Mouse (Mus musculus): ENCODE results near the gene Mef2d. TPM values are rescaled to one million over a fixed set of nuclear protein-coding genes. Genes with fewer than 3 reads are reported as not detected.

Gene Mef2d
- total RNA-seq, 2 experiments from 2014 or later, result 19.8 to 38.2 TPM

DNA sequence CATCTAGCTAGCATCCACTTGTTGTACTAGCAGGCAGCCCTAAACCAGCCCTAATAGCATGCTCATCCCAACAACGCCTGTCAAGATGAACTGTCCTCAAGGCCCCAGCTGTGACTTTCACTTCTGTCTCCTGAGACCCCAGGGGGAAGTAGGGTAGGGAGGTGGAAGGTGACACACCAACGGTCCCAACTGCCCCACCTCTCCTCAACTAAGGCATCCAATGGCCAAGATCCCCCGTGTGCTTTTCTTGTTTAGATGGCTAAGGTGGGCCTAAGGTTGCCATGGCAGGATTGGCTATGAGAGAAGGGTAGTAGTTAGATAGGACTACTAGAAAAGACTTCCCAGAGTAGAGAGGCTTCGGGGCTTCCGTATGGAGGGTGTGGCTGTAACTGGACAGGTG lies 6.2 kb downstream of the Mef2d start:
- ATAC-seq (replicated peaks; ENCODE audit: low FRiP score, poor library complexity, severe bottlenecking), result no peak

DNA sequence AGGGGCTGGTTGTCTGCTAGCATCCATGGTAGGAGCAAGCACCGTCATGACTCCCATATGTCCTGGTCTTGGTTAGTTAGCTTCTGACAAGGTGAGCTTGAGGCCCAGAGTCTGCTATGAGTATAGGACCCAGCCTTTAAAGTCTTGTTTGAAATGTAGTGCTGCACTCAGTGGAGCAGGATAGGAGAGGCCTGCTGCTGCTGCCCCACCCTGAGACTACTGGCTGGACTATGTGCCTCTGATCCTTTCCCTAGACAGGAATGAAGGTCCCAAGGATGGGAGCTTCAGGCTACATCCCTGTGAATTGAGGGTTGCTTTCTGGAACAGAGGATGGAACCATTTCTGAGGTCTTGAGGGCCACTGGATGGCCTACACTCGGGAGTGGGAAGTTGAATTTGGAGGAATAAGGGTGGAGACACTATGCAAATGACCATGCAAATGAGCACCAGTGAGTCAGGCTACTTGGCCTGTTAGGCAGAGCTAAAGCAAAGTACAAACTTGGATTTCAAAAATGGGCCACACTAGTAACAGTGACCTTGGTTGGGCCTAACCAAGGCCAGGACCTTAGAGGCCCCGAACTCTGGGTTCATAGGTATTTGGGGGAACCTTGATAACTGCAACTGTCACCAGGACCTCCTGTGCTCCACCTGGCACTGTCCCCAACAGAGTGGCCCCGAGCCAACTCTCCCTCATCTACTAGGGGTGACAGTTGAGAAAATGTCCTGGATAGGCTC lies 6.8 kb downstream of the Mef2d start:
- peak; percentile 57 for ATAC-seq (replicated peaks; ENCODE audit: low FRiP score, poor library complexity, severe bottlenecking)

DNA sequence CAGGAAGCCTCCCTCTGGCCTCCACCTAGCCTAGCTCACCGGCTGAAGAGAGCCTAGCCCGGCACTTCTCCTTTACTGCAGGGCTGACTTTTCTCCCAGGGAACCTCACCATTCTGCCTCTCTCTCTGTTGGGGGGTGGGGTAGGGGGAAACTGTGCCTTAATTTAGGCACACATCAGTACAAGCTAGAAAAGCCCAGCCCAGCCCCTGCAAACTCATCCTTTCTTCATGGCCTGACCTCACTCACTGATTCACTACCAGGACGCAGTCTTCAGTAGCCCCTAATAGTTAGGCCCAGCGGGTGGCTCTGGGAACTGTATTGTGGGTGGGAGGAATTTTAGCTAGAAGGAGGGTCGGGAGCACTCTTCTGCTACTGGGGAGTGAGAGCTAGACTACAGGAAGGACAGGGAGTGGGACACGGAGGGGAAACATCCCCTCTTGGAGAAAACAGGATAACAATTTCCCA lies 7.4 kb downstream of the Mef2d start:
- no peak for ATAC-seq (replicated peaks; ENCODE audit: low FRiP score, poor library complexity, severe bottlenecking)

DNA sequence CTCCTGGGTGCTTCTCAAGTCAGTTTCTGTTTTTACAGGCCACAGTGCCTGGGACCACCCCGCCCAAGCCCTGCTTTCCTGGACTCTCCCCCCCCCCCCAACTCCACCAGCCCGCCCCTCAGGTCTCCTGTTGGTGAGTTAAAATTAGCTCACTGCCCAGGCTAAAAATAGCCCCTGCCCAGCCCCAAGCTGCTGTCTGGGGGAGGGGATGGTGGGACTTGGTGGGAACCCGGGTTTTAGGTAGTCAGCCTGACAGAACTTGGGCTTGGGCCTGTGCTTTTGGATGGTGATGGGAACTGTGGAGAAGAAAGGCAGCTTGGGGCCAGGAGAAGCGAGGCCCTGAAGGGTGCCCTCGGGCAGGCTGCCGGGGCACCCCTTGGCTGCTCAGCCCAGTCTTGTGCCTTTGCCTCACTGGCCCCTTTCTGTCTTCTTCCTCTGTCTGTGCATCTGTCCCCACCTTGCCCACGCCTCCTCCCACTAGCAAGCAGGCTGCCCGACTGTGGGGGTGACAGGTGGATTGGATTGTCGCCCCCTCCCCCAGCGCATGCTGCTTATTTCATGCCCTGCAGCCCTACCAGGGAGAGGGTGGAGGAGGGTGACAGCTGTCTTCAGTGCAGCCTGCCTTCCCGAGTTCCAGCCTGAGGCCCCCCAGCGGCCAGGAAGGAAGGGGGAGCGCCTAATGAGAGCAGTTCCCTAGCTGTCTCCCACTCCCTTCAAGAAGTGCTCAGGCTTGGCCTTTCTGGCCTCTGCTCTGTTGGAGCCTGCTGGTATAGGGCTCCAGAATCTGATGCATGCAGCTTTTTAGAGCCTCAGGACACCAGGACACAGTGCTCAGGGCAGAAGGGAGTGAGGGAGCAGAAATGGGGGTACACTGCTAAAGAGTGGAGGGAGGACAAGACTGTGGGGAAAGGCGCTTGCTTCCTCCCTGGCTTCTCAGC lies 8.2 kb downstream of the Mef2d start:
- ATAC-seq (replicated peaks; ENCODE audit: low FRiP score, poor library complexity, severe bottlenecking), result no peak

DNA sequence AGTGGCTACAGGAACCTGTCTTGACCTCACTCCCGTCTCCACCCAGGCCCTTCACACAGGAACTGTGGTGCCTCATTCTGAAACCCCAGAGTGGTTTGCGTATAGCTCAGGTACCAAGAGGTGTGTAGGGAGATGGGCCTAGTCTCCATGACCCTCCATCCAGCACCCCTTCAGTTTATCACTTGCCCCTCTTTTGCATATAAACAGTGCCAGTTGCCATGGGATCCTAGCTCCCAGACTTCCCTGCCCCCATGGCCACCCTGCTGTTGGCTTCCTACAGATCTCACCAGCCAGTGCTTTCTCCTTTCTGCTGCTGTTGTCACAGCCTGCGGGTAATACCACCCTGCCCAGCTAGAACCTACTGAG lies 8.8 kb downstream of the Mef2d start:
- no peak for ATAC-seq (replicated peaks; ENCODE audit: low FRiP score, poor library complexity, severe bottlenecking)

DNA sequence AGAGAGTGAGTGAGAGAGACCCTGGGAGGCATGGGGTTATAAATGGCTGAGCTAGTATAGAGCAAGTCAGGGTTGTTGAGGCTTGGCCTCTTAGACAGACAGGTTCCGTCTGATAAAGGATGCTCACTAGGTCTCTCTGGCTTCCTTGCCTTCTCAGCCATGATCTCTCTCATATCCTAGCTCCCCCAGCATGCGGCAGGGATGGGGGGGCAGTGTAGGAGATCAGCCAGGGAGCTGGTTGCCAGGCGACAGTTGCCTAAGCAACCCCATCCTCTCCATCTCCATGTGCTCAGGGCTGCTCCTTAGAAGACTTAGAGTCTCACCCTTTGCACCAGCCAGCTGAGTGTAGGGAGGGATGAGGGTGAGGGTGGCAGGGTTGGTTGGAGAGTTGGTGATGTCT lies 9.9 kb downstream of the Mef2d start:
- ATAC-seq (replicated peaks; ENCODE audit: low FRiP score, poor library complexity, severe bottlenecking), result no peak

DNA sequence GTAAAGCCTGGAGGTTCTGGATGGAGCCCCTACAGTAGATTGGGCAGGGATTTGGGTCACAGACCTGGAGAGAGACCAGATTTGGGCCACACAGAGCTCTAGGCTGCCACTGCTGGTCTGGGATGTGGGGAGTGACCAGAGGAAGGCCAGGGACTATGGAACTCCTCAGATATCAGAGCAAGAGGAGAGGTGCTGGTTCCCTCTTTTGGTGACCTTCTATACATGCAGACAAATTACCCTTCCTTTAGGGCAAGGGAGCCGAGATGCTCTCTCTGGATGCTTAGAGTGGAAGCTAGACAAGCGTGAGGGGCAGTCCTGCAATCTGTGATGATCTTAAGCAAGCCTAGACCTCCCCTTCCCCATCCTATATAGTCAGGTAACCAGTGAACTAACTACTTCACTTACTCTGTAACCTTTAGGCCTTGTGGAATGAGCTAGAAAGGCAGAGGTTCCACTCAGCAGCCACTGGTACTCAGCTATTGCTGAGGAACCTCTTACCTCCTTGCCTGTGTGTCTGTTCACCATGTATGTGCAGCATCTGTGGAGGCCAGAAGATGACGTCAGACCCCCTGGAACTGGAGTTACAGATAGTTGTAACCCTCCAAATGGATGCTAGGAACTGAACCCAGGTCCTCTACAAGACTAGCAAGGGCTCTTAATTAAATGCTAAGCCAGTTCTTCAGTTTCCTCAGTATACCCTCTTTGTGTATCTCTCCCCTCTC lies 11.3 kb downstream of the Mef2d start:
- ATAC-seq (replicated peaks; ENCODE audit: low FRiP score, poor library complexity, severe bottlenecking), result no peak

DNA sequence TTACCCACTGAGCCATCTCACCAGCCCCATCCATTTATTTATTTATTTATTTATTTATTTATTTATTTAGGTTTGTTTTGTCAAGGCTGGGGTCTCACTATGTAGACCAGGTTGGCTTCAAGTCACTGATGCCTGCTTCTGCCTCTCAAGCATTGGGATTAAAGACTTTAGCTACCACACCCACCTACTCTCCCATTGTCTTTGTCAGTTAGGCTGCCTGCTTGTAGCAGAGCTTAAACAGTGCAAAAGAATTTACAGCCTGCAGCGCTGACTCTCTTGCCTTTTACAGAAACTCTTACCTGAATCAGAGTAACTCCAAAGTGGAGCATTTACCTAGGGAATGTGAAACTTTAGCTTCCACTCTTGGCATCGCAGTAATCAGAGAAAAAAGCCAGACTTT lies 12.1 kb downstream of the Mef2d start:
- ATAC-seq (replicated peaks; ENCODE audit: low FRiP score, poor library complexity, severe bottlenecking), result no peak

DNA sequence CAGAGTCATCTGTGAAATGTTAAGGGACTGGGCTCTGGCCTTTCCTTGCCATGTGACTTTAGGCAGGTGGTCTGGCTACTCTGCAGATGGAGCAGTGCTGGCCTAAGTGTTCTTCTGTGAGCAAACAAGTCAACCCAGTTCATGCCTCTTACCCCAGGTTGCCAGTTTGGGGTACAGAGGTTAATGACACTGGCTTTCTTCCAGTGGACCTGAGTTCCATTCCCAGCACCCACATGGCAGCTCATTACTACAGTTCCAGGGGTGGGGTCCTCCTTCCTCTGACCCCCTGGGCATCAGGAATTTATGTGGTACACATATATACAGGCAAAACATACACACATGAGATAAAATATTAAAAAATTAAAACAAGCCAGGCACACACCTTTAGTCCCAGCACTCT lies 14.6 kb downstream of the Mef2d start:
- no peak for ATAC-seq (replicated peaks; ENCODE audit: low FRiP score, poor library complexity, severe bottlenecking)

DNA sequence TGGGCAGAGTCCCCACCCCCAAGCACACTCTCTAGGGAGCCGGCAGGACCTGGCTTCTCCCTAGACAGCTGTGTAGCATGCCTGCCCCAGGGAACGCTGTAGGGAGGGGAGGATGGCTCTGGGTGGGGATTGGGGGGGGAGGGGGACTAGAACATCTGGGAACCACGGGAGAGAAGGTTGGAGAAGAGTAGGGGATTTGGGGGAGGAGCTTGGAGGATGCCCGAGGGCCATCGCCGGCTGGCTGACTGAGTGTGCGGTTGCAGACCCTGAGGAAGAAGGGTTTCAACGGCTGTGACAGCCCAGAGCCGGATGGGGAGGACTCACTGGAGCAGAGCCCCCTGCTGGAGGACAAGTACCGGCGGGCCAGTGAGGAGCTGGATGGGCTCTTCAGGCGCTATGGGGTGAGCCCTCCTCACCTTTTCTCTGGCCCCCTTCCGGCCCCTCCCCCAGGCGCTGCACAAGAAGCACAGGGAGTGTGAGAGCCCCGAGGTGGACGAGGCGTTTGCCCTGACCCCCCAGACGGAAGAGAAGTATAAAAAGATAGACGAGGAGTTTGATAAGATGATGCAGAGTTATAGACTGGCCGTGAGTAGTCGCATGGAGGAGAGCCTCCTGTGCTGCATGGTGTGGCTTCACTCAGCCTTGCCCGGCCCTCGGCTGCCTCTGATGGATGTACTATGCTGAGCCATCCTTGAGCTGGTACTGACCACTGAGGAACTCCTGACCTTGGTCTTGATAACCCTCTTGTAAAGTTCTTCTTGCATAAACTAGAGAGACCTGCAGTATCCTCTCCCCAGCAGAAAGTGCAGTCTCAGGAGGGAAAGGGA lies 15.8 kb downstream of the Mef2d start:
- ATAC-seq (replicated peaks; ENCODE audit: low FRiP score, poor library complexity, severe bottlenecking), result 0 out of 2 replicates have a peak, but pooled peaks have one; percentile 40

DNA sequence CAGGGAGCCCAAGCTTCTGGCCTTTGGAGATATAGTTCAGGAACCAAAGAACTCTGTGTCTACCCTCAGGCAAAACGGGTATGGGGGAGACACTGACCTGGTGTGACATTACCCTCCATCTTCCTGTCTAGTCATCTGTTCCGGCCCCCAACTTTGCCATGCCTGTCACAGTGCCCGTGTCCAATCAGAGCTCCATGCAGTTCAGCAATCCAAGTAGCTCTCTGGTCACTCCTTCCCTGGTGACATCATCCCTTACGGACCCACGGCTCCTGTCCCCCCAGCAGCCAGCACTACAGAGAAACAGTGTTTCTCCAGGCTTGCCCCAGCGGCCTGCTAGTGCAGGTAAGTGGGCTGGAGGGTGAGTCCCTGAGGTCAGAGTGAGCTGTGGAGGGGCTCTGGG lies 16.8 kb downstream of the Mef2d start:
- no peak for ATAC-seq (replicated peaks; ENCODE audit: low FRiP score, poor library complexity, severe bottlenecking)

DNA sequence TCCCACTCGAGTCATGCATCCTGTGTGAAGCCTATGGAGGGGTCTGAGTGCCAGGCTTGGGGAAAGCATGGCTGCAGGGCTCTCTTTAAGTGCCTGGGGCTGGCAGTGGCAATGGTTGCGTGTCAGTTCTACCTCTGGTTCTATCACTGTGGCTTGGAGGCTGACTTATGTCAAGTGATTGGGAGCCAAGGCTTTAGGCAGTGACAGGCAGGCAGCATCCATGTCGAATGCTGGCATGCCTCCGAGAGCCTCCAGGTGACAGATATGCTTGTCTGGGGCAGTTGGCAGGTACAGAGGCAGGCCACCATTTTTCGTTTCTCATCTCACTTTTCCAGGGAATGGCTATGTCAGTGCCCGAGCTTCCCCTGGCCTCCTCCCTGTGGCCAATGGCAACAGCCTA lies 18.7 kb downstream of the Mef2d start:
- ATAC-seq (replicated peaks; ENCODE audit: low FRiP score, poor library complexity, severe bottlenecking), result no peak

DNA sequence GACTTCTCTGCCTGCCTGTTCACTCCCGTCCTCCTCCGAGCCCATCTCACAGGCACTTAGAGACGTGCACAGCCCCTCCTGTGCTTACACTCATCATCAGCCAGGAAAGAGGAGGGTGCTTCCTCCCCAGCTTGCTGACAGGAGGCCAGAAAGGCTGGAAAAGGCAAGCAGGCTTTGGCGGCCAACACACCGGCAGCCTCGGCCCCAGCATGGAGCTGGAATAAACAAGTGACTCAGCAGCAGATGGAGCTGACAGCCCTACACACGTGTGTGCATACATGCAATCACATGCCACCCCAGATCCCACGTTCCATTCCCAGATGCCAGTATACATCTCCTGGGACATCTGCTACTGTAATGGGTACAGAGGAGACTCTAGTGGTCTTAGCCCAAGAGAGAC lies 20.1 kb downstream of the Mef2d start:
- no peak for ATAC-seq (replicated peaks; ENCODE audit: low FRiP score, poor library complexity, severe bottlenecking)

DNA sequence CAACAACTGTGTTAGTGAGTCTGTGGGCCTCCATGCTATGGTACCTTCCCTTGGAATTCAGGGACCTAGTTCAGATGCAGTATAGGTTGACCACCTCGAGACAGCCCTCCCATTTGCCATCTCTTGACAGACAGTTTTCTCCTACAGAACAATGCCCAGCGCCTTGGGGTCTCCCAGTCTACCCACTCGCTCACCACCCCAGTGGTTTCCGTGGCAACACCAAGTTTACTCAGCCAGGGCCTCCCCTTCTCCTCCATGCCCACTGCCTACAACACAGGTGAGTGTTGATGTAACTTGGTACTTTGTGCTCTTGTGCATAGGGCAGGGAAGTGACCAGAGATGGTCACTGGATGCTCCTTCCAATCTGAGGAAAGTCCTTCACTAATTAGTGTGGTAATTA lies 20.6 kb downstream of the Mef2d start:
- ATAC-seq (replicated peaks; ENCODE audit: low FRiP score, poor library complexity, severe bottlenecking), result no peak

DNA sequence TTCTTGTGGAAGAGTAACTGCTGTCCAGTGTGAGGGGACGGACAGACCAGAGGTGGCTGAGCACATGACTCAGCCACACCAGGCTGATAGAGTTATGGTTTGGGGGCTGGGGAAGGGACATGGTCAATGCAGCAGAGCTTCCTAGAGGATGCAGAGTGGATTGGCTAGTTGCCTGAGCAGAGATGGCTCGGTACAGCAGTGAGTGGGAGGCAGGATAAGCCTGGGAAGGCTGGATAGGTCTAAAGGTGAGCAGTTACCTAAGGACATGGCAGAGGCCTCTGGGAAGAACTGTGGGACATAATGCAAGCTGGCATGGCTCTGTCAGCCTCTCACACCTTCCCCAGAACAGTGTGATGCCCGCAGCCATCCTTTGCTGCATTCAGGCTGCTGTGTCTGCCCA lies 21.7 kb downstream of the Mef2d start:
- ATAC-seq (replicated peaks; ENCODE audit: low FRiP score, poor library complexity, severe bottlenecking), result no peak

DNA sequence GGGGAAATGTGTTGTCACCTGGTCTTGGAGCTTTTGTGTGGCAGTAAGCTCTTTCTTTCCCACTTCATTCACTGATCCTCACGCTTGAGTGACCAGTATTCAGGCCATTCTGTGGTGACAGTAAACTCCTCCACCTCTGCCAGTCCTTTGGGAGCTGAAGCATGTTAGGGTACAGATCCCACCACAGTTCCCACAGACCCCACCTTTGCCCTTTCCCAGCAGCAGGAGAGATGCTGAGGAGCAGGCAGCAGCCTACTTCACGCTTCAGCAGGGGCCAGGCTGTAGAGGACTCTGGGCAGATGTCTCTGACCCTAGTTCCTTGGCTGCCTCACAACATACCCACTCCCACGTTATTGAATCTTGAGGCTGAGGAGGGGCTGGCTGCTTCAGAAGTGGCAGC lies 22.1 kb downstream of the Mef2d start:
- ATAC-seq (replicated peaks; ENCODE audit: low FRiP score, poor library complexity, severe bottlenecking), result no peak

DNA sequence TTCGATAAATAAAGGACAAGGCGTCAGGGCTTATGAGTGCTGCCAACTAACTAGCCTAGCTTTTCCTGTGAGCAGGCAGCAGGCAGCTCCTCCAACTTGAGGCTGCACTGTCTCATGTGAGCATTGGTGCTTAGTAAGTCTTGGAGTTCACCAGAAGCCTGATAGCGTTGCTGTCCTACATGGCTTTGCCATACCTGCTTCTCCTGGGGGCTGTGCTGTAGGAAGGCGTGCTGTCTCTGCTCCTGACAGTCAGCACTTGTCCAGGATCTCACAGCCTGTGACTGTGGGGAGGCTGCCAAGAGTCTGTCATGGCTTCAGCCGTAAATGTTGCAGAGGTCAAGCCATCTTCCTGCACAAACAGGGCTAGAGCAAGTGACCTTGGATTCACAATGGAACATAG lies 23.9 kb downstream of the Mef2d start:
- ATAC-seq (replicated peaks; ENCODE audit: low FRiP score, poor library complexity, severe bottlenecking), result no peak

DNA sequence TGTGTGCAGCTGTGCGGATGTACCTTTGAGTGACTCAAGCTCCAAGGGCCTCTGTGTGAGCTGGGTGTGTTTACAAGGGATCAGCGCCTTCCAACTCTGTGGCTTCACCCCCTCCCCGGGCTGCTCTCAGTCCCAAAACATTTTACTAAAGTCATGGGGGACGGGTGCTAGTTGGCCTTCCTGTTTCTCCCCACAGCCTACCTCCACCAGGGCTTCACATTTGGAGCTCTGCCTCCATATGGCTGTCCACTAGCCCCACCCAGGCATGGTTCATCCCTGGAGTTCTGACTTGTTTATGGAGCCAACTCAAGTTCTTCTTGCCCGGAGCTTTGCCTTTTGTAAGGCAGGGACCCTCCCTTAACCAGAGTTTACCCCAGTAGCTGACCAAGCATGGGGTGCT lies 28.2 kb downstream of the Mef2d start:
- no peak for ATAC-seq (replicated peaks; ENCODE audit: low FRiP score, poor library complexity, severe bottlenecking)

DNA sequence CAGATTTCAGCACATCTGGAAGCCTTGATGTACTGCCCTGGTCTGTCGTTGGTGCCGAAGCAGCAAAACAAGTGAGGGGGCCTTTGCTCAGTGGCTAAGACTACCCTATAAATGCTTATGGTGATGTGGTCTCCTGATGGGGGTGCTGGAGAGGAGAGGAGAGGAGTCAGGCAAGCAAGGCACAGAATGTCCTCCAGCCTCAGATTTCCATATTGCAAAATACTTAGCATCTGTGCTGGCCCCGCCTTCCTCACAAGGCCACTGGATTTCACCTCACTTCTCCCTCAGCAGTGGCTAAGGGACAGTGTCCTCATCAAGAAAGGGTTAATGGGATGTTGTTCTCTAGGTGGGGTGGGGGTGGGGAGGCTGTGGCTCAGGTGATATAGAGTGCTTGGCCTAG lies 30.3 kb downstream of the Mef2d start:
- ATAC-seq (replicated peaks; ENCODE audit: low FRiP score, poor library complexity, severe bottlenecking), result no peak

DNA sequence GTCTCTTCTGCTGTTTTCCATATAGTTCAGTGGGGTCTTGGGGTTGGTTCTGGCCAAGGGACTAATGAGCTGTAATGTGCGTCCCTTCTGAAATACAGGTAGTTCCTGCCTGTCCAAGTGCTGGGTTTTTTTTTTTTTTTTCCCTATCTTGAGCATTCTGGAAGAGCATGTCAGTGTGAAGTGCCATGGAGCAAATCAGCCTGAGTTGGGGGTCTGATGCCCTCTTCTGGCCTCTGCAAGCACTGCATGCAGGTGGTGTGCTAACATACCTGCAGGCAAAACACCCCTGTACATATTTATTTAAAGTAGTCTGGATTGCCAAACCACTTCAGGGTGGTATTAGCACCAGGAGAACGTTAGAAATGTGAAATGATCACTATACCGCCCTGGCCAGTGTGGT lies 31.2 kb downstream of the Mef2d start:
- ATAC-seq (replicated peaks; ENCODE audit: low FRiP score, poor library complexity, severe bottlenecking), result no peak

Data from erythroblast, adult 5-6 weeks (primary cell).